Mouse (Mus musculus) limb, embryonic 14.5 days (tissue): Measurements from ENCODE around the gene 4930518I15Rik. TPM values are rescaled to one million over a fixed set of nuclear protein-coding genes. Genes with fewer than 3 reads are reported as not detected.

Source experiments
- ATAC-seq: fragments of 200-750 bp; cut with Nextera tagmentation; 2 replicates; pipeline ENCODE4 v1.8.0; 2017; ENCODE audit warnings: low read depth, moderate number of reproducible peaks, moderate TSS enrichment; ENCODE audit not compliant: low FRiP score
- DNase-seq: peaks from one replicate; pipeline ENCODE4 v3.0.0-alpha.2; 2015; ENCODE audit warnings: low spot score
- H3K27ac ChIP-seq: fragments of 300-500 bp; sonication (generic); replicated peaks from 2 replicates; pipeline ENCODE4 v1.5.1; 2014; ENCODE audit warnings: low read depth, mild to moderate bottlenecking, low read length, moderate library complexity, mixed read lengths
- H3K27me3 ChIP-seq: fragments of 300-500 bp; sonication (generic); 2 replicates; pipeline ENCODE4 v1.6.1; 2014; ENCODE audit warnings: low read length, mixed read lengths; ENCODE audit not compliant: control insufficient read depth, insufficient read depth
- H3K36me3 ChIP-seq: fragments of 300-500 bp; sonication (generic); 2 replicates; pipeline ENCODE4 v1.6.1; 2014; ENCODE audit warnings: mild to moderate bottlenecking, low read length, moderate library complexity, mixed read lengths; ENCODE audit not compliant: control insufficient read depth, insufficient read depth
- H3K4me1 ChIP-seq: fragments of 300-500 bp; sonication (generic); 2 replicates; pipeline ENCODE4 v1.6.1; 2014; ENCODE audit warnings: antibody characterized with exemption, low read length, mixed read lengths; ENCODE audit not compliant: control insufficient read depth, insufficient read depth
- H3K4me2 ChIP-seq: fragments of 300-500 bp; sonication (generic); replicated peaks from 2 replicates; pipeline ENCODE4 v1.6.1; 2014; ENCODE audit warnings: low read depth, mild to moderate bottlenecking, low read length, moderate library complexity; ENCODE audit not compliant: severe bottlenecking
- H3K4me3 ChIP-seq: fragments of 300-500 bp; sonication (generic); replicated peaks from 2 replicates; pipeline ENCODE4 v1.5.1; 2014; ENCODE audit warnings: low read length
- H3K9ac ChIP-seq: fragments of 300-500 bp; sonication (generic); 2 replicates; pipeline ENCODE4 v1.6.1; 2014; ENCODE audit warnings: mild to moderate bottlenecking, low read depth, low read length, moderate library complexity; ENCODE audit not compliant: severe bottlenecking
- H3K9me3 ChIP-seq: fragments of 300-500 bp; sonication (generic); 2 replicates; pipeline ENCODE4 v1.6.1; 2016; ENCODE audit warnings: low read length; ENCODE audit not compliant: control insufficient read depth
- POLR2A ChIP-seq: fragments of 200-500 bp; IDR thresholded peaks from 2 replicates; pipeline ENCODE4 v1.8.0; 2012; ENCODE audit warnings: inconsistent platforms, mild to moderate bottlenecking, moderate library complexity, borderline replicate concordance; ENCODE audit not compliant: insufficient read depth, insufficient read length; ENCODE audit errors: extremely low read depth
- WGBS: fragments of 180-500 bp; shearing (Covaris S2); extraction: QIAGEN DNeasy Blood & Tissue Kit; methylation state at CpG from one replicate; pipeline ENCODE4 v1.1.7; 2014; 5-methylcytosine and 5-hydroxymethylcytosine counted together
- polyA plus RNA-seq, 2 experiments: library from polyadenylated mRNA; depleted of rRNA in 1 of 2; stranded (reverse) in 1 of 2; unstranded in 1 of 2; fragments of >200 nt; fragmentation: Nextera tagmentation in 1 of 2; extraction: Ambion mirVana in 1 of 2; gene quantifications; 2 replicates each; pipeline versions ENCODE4 v1.2.1 to v1.2.3; 2012 to 2014

4930518I15Rik gene
- polyA plus RNA-seq, 2 experiments, result 3.2 to 5.2 TPM

- Histone ChIP-seq H3K27me3 (no peaks in the 10 kb centered on the region), H3K4me3 (no peak overlapping the region), H3K9me3 (no peaks in the 10 kb centered on the region), H3K4me1 (no peaks in the 10 kb centered on the region), H3K4me2 (no peak overlapping the region), H3K27ac (no peak overlapping the region), H3K9ac (no peak overlapping the region), H3K36me3 (no peaks in the 10 kb centered on the region)
- no peak for ATAC-seq
- no peak for TF ChIP-seq POLR2A
- 80% methylated on average over 15 of the region's 15 CpGs for WGBS
- DNase-seq, result no peak
Observed at GRCm38 (mm10) chr2:156894496-156895265, 36.9 kb upstream of the 4930518I15Rik start.

- 81% methylated on average over 6 of the region's 6 CpGs for WGBS
- Histone ChIP-seq H3K4me3 (no peak overlapping the region), H3K27me3 (no peaks in the 10 kb centered on the region), H3K9me3 (no peaks in the 10 kb centered on the region), H3K4me1 (no peaks in the 10 kb centered on the region), H3K36me3 (no peaks in the 10 kb centered on the region), H3K4me2 (no peak overlapping the region), H3K27ac (no peak overlapping the region), H3K9ac (no peak overlapping the region)
- TF ChIP-seq POLR2A, result no peak
- no peak for ATAC-seq
- DNase-seq, result no peak
Observed at GRCm38 (mm10) chr2:156892821-156893220, 35.1 kb upstream of the 4930518I15Rik start.

DNA sequence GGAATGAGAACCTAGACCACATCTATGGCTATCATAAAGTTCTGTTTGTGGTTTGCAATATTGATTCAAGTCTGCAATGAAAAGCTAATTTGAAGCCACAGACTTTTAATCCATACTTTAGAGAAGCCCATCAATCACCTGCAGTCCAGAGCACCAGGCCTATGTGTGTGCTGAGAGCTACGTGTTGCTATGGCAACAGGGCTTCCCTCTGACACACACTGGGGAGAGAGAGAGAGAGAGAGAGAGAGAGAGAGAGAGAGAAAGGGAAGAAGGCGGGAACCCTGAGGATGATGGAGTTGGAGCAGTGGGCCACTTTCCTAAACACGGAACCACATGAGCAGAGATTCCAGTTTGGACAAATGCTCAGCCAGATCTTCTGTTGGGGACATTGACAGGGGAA, 34.5 kb upstream of the 4930518I15Rik start:
- no peak for DNase-seq
- no peak overlapping the region for H3K4me3 ChIP-seq
- TF ChIP-seq POLR2A, result no peak
- 50% methylated on average over 3 of the region's 3 CpGs for WGBS
- no peaks in the 10 kb centered on the region for H3K9me3 ChIP-seq
- ATAC-seq, result no peak
- H3K4me1 ChIP-seq, result no peaks in the 10 kb centered on the region
- no peaks in the 10 kb centered on the region for H3K27me3 ChIP-seq
- no peak overlapping the region for H3K4me2 ChIP-seq
- H3K36me3 ChIP-seq, result no peaks in the 10 kb centered on the region
- H3K27ac ChIP-seq, result no peak overlapping the region
- H3K9ac ChIP-seq, result no peak overlapping the region

DNA sequence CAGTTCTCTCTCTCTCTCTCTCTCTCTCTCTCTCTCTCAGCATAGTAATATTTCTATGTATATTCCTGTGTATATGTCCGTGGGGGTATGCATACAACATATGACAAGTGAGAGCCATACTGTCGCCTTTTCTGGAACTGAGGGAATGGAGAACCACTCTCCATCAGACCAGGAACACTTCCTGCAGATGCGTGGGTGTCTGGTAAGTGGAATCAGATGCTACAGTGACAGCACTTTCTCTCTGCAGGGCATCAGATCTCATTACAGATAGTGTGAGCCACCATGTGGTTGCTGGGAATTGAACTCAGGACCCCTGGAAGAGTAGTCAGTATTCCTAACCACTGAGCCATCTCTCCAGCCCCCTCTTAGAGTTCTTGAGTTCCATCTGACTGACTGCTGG, 30.7 kb upstream of the 4930518I15Rik start:
- H3K9ac ChIP-seq, result no peak overlapping the region
- ATAC-seq (no peak), DNase-seq (no peak)
- H3K4me2 ChIP-seq, result no peak overlapping the region
- H3K36me3 ChIP-seq, result no peaks in the 10 kb centered on the region
- H3K4me1 ChIP-seq, result no peaks in the 10 kb centered on the region
- TF ChIP-seq POLR2A, result no peak
- H3K9me3 ChIP-seq, result no peaks in the 10 kb centered on the region
- WGBS, result 66% methylated on average over 3 of the region's 3 CpGs
- H3K27me3 ChIP-seq, result no peaks in the 10 kb centered on the region
- H3K27ac ChIP-seq, result no peak overlapping the region
- H3K4me3 ChIP-seq, result no peak overlapping the region

GRCm38 (mm10) chr2:156887017-156887416, 29.3 kb upstream of the 4930518I15Rik start, which contains the start of gene Sla2:
Sla2 (minus strand) TSS chr2:156887192.
- Histone ChIP-seq H3K27ac (no peak within 1 kb of the TSS), H3K9ac (no peak within 1 kb of the TSS)
- DNase-seq, result no peak

More at GRCm38 (mm10) chr2:156887017-156887416, 29.3 kb upstream of the 4930518I15Rik start, which contains the start of gene Sla2:
- WGBS, result 54% methylated on average over 6 of the region's 6 CpGs
- TF ChIP-seq POLR2A, result no peak
- Histone ChIP-seq H3K9me3 (no peaks in the 10 kb centered on the region), H3K4me3 (no peak within 1 kb of the TSS), H3K4me2 (no peak within 1 kb of the TSS), H3K4me1 (no peaks in the 10 kb centered on the region), H3K36me3 (no peaks in the 10 kb centered on the region), H3K27me3 (no peaks in the 10 kb centered on the region)
- no peak for ATAC-seq
